Mouse (Mus musculus) G1E (cell line): ENCODE data around the gene Nr5a1. TPM values are rescaled to one million over a fixed set of nuclear protein-coding genes. Genes with fewer than 3 reads are reported as not detected.
A peak's percentile ranks its signal among the peaks of the same experiment; 100 is the strongest.

Experiments used
- ATAC-seq: 2 replicates; pipeline ENCODE4 v1.8.0; 2016; ENCODE audit warnings: mild to moderate bottlenecking; ENCODE audit not compliant: insufficient number of reproducible peaks, poor library complexity, low FRiP score, severe bottlenecking; ENCODE audit errors: extremely low read depth
- DNase-seq: peaks from one replicate; pipeline ENCODE4 v3.0.0; 2012; ENCODE audit warnings: low spot score
- H3K27me3 ChIP-seq: 2 replicates; pipeline ENCODE4 v1.6.1; 2012; ENCODE audit warnings: mild to moderate bottlenecking, low read length, inconsistent platforms; ENCODE audit not compliant: insufficient read depth
- H3K36me3 ChIP-seq: replicated peaks from 2 replicates; pipeline ENCODE3; 2012; ENCODE audit warnings: mild to moderate bottlenecking, inconsistent platforms
- H3K4me1 ChIP-seq: 2 replicates; pipeline ENCODE4 v1.6.1; 2012; ENCODE audit warnings: low read depth, low read length, inconsistent platforms, mixed read lengths; ENCODE audit not compliant: insufficient read depth
- H3K4me3 ChIP-seq: 2 replicates; pipeline ENCODE4 v1.5.1; 2012; ENCODE audit warnings: low read depth, mild to moderate bottlenecking, inconsistent platforms, low read length, moderate library complexity, mixed read lengths
- H3K9me3 ChIP-seq: replicated peaks from 2 replicates; pipeline ENCODE4 v1.6.1; 2012; ENCODE audit warnings: inconsistent platforms
- CTCF ChIP-seq: IDR thresholded peaks from 2 replicates; pipeline ENCODE4 v1.5.1; 2012; ENCODE audit warnings: low read depth, low read length, inconsistent platforms, mixed read lengths
- GATA1 ChIP-seq: IDR thresholded peaks from 2 replicates; pipeline ENCODE4 v1.6.1; 2012; ENCODE audit warnings: borderline replicate concordance, low read length, inconsistent platforms, mixed read lengths
- GATA2 ChIP-seq: IDR thresholded peaks from 2 replicates; pipeline ENCODE4 v1.6.1; 2012; ENCODE audit warnings: low read depth, low read length, inconsistent platforms, borderline replicate concordance
- POLR2AphosphoS5 ChIP-seq: IDR thresholded peaks from 2 replicates; pipeline ENCODE4 v1.6.1; 2012; ENCODE audit warnings: low read depth, low read length, inconsistent platforms; ENCODE audit not compliant: insufficient replicate concordance
- TAL1 ChIP-seq: conservative IDR thresholded peaks from 2 replicates; pipeline ENCODE4 v1.6.1; 2012; ENCODE audit warnings: low read depth, low read length, inconsistent platforms, mixed read lengths
- polyA plus RNA-seq: library from polyadenylated mRNA; stranded (reverse); fragments of >175 nt; gene quantifications from 2 replicates; pipeline ENCODE4 v1.2.3, GENCODE M21; 2012
- total RNA-seq, 2 experiments: library from RNA; stranded (forward) in 1 of 2; stranded (reverse) in 1 of 2; fragments of 200-1000 nt in 1 of 2; fragments of >200 nt in 1 of 2; fragmentation: Nextera tagmentation in 1 of 2; gene quantifications; 2 replicates each; pipeline ENCODE4 v1.2.3; 2014 to 2017

Nr5a1 gene
- total and polyA plus RNA-seq, 3 experiments, result 0.03 to 0.11 TPM; not detected in 1

GRCm38 (mm10) chr2:38661398-38661797, 52.9 kb downstream of the Nr5a1 start:
- Histone ChIP-seq H3K9me3 (no peaks in the 10 kb centered on the region), H3K4me3 (no peak overlapping the region), H3K4me1 (peaks cover 20% of the 10 kb centered on the region), H3K27me3 (peaks cover 54% of the 10 kb centered on the region), H3K36me3 (no peaks in the 10 kb centered on the region)
- no peak for DNase-seq
- no peak for ATAC-seq
- TF ChIP-seq POLR2AphosphoS5, result no peak
- peak; percentile 39; the same call in 1 of the 2 replicates for TF ChIP-seq CTCF

GRCm38 (mm10) chr2:38658338-38658836, 56.0 kb downstream of the Nr5a1 start:
- ATAC-seq (peak; percentile 49; the same call in 1 of the 2 replicates), DNase-seq (peak; percentile 69)
- peak overlapping the region; percentile 63; the same call in 1 of the 2 replicates for H3K4me3 ChIP-seq
- H3K4me1 ChIP-seq, result peaks cover 24% of the 10 kb centered on the region
- no peaks in the 10 kb centered on the region for H3K9me3 ChIP-seq
- peak; percentile 66; the same call in 1 of the 2 replicates for TF ChIP-seq CTCF
- TF ChIP-seq GATA2, result no peak
- H3K27me3 ChIP-seq, result peaks cover 60% of the 10 kb centered on the region
- H3K36me3 ChIP-seq, result no peaks in the 10 kb centered on the region

- TF ChIP-seq TAL1 (no peak), POLR2AphosphoS5 (no peak), GATA2 (no peak), GATA1 (no peak), CTCF (no peak)
- Histone ChIP-seq H3K4me1 (peaks cover 15% of the 10 kb centered on the region), H3K36me3 (no peaks in the 10 kb centered on the region), H3K4me3 (no peak overlapping the region), H3K27me3 (peaks cover 71% of the 10 kb centered on the region), H3K9me3 (0 out of 2 replicates have a peak, but pooled peaks cover under 1% of the 10 kb centered on the region)
- DNase-seq, result no peak
- no peak for ATAC-seq
These were observed 60.6 kb downstream of the Nr5a1 start for GRCm38 (mm10) chr2:38653694-38654093.

- ATAC-seq (no peak), DNase-seq (no peak)
- no peak for TF ChIP-seq TAL1
- no peak for TF ChIP-seq CTCF
- TF ChIP-seq GATA1, result no peak
- no peak for TF ChIP-seq GATA2
- no peak for TF ChIP-seq POLR2AphosphoS5
- Histone ChIP-seq H3K27me3 (peaks cover 69% of the 10 kb centered on the region), H3K9me3 (peaks cover 5% of the 10 kb centered on the region), H3K4me3 (no peak overlapping the region), H3K4me1 (peaks cover 11% of the 10 kb centered on the region), H3K36me3 (no peaks in the 10 kb centered on the region)
These were observed 61.1 kb downstream of the Nr5a1 start for GRCm38 (mm10) chr2:38653293-38653619.

GRCm38 (mm10) chr2:38652565-38653292, 61.6 kb downstream of the Nr5a1 start:
- DNase-seq (no peak), ATAC-seq (no peak)
- Histone ChIP-seq H3K36me3 (no peaks in the 10 kb centered on the region), H3K9me3 (peaks cover 6% of the 10 kb centered on the region), H3K27me3 (peaks cover 65% of the 10 kb centered on the region), H3K4me1 (peaks cover 7% of the 10 kb centered on the region; the same call in 1 of the 2 replicates), H3K4me3 (no peak overlapping the region)
- TF ChIP-seq POLR2AphosphoS5 (no peak), GATA2 (no peak), TAL1 (no peak), CTCF (no peak), GATA1 (no peak)

DNA sequence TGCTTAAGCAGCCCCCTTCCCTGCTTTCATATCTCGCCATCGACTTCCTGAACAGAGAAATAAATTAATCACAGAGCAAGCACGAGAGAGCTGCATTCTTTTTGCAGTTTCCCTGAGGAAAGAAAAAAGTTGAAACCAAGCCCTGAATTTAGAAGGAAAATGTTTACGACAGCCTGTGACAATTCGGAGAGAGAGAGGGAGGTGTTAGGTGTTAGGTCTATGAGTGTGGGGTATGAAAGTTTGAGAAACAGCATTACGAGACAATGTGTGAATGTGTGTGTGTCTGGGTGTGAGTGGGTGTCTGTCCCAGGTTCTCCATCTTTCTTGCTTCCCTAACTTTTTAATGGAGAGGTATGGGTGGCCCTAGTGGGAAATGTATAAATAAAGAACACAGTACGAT, 62.2 kb downstream of the Nr5a1 start:
- Histone ChIP-seq H3K4me1 (peaks cover 7% of the 10 kb centered on the region; the same call in 1 of the 2 replicates), H3K9me3 (peaks cover 6% of the 10 kb centered on the region), H3K4me3 (no peak overlapping the region), H3K36me3 (no peaks in the 10 kb centered on the region), H3K27me3 (peaks cover 63% of the 10 kb centered on the region)
- no peak for DNase-seq
- TF ChIP-seq GATA1 (no peak), TAL1 (no peak), GATA2 (no peak), CTCF (no peak), POLR2AphosphoS5 (no peak)
- ATAC-seq, result no peak

DNA sequence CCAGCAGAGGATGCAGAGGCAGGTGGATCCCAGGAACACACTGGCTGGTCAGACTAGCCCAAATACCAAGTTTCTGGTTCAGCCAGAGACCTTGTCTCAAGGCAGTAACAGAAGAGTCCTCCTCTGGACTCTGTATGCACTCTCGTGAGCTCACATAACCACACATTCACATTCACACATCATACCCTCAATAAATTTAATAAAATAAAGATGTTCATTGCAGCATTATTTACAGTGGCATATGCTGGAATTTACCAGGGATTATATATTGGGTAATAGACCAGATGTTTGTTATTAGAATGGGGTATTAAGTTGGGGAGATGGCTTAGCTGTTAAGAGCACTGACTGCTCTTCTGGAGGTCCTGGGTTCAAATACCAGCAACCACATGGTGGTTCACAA, 64.0 kb downstream of the Nr5a1 start:
- Histone ChIP-seq H3K4me1 (peaks cover 7% of the 10 kb centered on the region; the same call in 1 of the 2 replicates), H3K4me3 (no peak overlapping the region), H3K36me3 (no peaks in the 10 kb centered on the region), H3K9me3 (peaks cover 6% of the 10 kb centered on the region), H3K27me3 (peaks cover 51% of the 10 kb centered on the region)
- no peak for TF ChIP-seq CTCF
- TF ChIP-seq GATA2, result no peak
- DNase-seq (no peak), ATAC-seq (no peak)
